Mouse (Mus musculus): ENCODE results near the gene Map2k4. TPM values are rescaled to one million over a fixed set of nuclear protein-coding genes. Genes with fewer than 3 reads are reported as not detected.

Map2k4 gene
- polyA plus RNA-seq, 1 experiment from 2014 or later, result 38.9 TPM

DNA sequence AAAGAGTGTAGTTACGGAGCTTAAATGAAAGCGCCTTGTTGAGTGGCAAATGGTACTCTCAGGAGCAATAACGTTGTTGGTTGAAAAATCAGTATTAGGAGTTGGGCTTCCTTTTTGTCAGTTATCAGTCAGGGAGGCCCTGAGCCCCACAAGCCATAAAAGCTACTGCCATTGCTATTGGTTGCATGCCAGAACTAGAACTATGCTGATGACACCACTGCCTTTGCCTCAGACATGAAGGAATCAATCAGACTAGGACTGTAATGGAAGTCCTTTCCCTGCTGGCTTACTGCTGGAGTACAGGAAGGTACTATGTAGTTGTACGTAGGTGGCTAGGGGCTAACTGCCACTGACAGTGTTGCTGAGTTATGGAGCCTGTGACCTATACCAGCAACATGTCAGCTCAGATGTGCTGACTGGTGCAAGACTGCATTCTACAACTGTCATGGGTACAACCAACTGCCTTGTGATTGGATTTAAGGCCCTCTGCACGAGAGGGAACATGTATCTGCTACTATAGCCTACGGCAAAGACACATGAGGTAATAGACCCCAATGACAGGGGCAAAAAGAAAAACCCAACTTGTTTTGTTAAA is 58.4 kb downstream of the Map2k4 start:
- H3K27me3 ChIP-seq (replicated peaks; ENCODE audit: control insufficient read depth, insufficient read depth, low read length), result no peaks in the 10 kb centered on the region
- peak; percentile 45; the same call in 1 of the 2 replicates for ATAC-seq
- H3K9me3 ChIP-seq (ENCODE audit: control insufficient read depth), result no peaks in the 10 kb centered on the region
- no peak for TF ChIP-seq CTCF (IDR thresholded peaks at IDR 0.05; ENCODE audit: low read depth)
- H3K9ac ChIP-seq (ENCODE audit: low read depth, low read length), result no peak overlapping the region
- H3K4me1 ChIP-seq (replicated peaks; ENCODE audit: control insufficient read depth, insufficient read depth, low read length), result peaks cover 8% of the 10 kb centered on the region; the same call in 1 of the 2 replicates
- peaks cover 7% of the 10 kb centered on the region; the same call in 1 of the 2 replicates for H3K36me3 ChIP-seq (ENCODE audit: control insufficient read depth, insufficient read depth)
- H3K27ac ChIP-seq (ENCODE audit: low read depth, low read length), result no peak overlapping the region
- no peak overlapping the region for H3K4me2 ChIP-seq (replicated peaks; ENCODE audit: low read depth)
- WGBS, result 66% methylated on average over 6 of the region's 6 CpGs
- H3K4me3 ChIP-seq (ENCODE audit: low read depth, low read length), result no peak overlapping the region

DNA sequence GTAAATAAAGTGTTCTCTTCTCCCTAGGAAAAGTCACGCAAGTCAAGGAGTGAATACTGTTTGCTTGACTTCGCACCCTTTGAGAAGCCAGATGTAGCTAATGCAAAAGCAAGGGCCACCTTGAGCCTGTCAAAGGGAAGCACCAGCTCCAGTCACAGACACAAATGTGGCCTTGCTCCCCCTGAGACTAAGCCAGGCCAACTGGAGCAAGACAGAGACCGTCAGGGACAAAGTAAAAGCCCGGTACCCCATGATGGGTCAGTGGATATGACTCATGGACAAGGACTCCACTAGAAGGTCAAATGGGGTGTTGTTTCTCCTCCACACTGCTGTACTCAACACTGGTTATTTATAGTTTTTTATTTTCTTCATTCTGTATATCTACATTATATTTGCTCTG is 59.2 kb downstream of the Map2k4 start:
- no peak overlapping the region for H3K4me3 ChIP-seq (ENCODE audit: low read depth, low read length)
- H3K27ac ChIP-seq (ENCODE audit: low read depth, low read length), result no peak overlapping the region
- H3K9me3 ChIP-seq (ENCODE audit: control insufficient read depth), result no peaks in the 10 kb centered on the region
- H3K27me3 ChIP-seq (replicated peaks; ENCODE audit: control insufficient read depth, insufficient read depth, low read length), result no peaks in the 10 kb centered on the region
- WGBS, result 90% methylated on average over 4 of the region's 4 CpGs
- H3K4me2 ChIP-seq (replicated peaks; ENCODE audit: low read depth), result no peak overlapping the region
- peaks cover 8% of the 10 kb centered on the region; the same call in 1 of the 2 replicates for H3K4me1 ChIP-seq (replicated peaks; ENCODE audit: control insufficient read depth, insufficient read depth, low read length)
- no peak for ATAC-seq
- peaks cover 5% of the 10 kb centered on the region; the same call in 1 of the 2 replicates for H3K36me3 ChIP-seq (ENCODE audit: control insufficient read depth, insufficient read depth)
- no peak overlapping the region for H3K9ac ChIP-seq (ENCODE audit: low read depth, low read length)
- TF ChIP-seq CTCF (IDR thresholded peaks at IDR 0.05; ENCODE audit: low read depth), result no peak

- Histone ChIP-seq H3K9me3 (ENCODE audit: control insufficient read depth) (no peaks in the 10 kb centered on the region), H3K4me1 (replicated peaks; ENCODE audit: control insufficient read depth, insufficient read depth, low read length) (no peaks in the 10 kb centered on the region), H3K9ac (ENCODE audit: low read depth, low read length) (no peak overlapping the region), H3K27me3 (replicated peaks; ENCODE audit: control insufficient read depth, insufficient read depth, low read length) (no peaks in the 10 kb centered on the region), H3K4me2 (replicated peaks; ENCODE audit: low read depth) (no peak overlapping the region), H3K27ac (ENCODE audit: low read depth, low read length) (no peak overlapping the region), H3K36me3 (ENCODE audit: control insufficient read depth, insufficient read depth) (peaks cover 10% of the 10 kb centered on the region; the same call in 1 of the 2 replicates), H3K4me3 (ENCODE audit: low read depth, low read length) (no peak overlapping the region)
- ATAC-seq, result no peak
- 93% methylated on average over 2 of the region's 2 CpGs for WGBS
- no peak for TF ChIP-seq CTCF (IDR thresholded peaks at IDR 0.05; ENCODE audit: low read depth)
Measured at GRCm38 (mm10) chr11:65723715-65724114, 64.4 kb downstream of the Map2k4 start.

GRCm38 (mm10) chr11:65721615-65722014 is 66.5 kb downstream of the Map2k4 start:
- no peak for TF ChIP-seq CTCF (IDR thresholded peaks at IDR 0.05; ENCODE audit: low read depth)
- Histone ChIP-seq H3K4me2 (replicated peaks; ENCODE audit: low read depth) (no peak overlapping the region), H3K9ac (ENCODE audit: low read depth, low read length) (no peak overlapping the region), H3K27me3 (replicated peaks; ENCODE audit: control insufficient read depth, insufficient read depth, low read length) (no peaks in the 10 kb centered on the region), H3K9me3 (ENCODE audit: control insufficient read depth) (no peaks in the 10 kb centered on the region), H3K4me3 (ENCODE audit: low read depth, low read length) (no peak overlapping the region), H3K4me1 (replicated peaks; ENCODE audit: control insufficient read depth, insufficient read depth, low read length) (no peaks in the 10 kb centered on the region), H3K27ac (ENCODE audit: low read depth, low read length) (no peak overlapping the region), H3K36me3 (ENCODE audit: control insufficient read depth, insufficient read depth) (peaks cover 17% of the 10 kb centered on the region)
- ATAC-seq, result no peak
- 85% methylated on average over 3 of the region's 3 CpGs for WGBS

DNA sequence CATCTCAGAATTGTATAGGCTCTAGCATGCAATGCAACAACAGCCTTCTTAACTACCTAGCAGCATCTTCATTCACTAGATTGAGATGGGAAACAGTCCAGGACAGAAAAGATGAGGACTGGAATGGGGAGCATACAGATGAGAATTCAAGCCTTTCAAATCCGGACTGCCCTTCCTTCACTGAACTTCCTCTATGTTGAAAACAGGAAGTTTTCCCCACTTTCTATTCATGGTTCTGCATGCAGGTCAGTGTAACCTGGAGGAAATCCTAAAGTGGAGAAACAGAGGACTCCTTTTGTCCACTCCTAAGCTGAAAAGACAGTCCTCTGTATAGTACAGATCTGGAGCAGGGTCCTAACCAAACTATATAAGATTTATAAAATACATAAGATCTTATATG is 68.1 kb downstream of the Map2k4 start:
- Histone ChIP-seq H3K27me3 (replicated peaks; ENCODE audit: control insufficient read depth, insufficient read depth, low read length) (no peaks in the 10 kb centered on the region), H3K4me1 (replicated peaks; ENCODE audit: control insufficient read depth, insufficient read depth, low read length) (no peaks in the 10 kb centered on the region), H3K36me3 (ENCODE audit: control insufficient read depth, insufficient read depth) (peaks cover 13% of the 10 kb centered on the region; the same call in 1 of the 2 replicates), H3K9ac (ENCODE audit: low read depth, low read length) (no peak overlapping the region), H3K4me2 (replicated peaks; ENCODE audit: low read depth) (no peak overlapping the region), H3K27ac (ENCODE audit: low read depth, low read length) (no peak overlapping the region), H3K9me3 (ENCODE audit: control insufficient read depth) (no peaks in the 10 kb centered on the region), H3K4me3 (ENCODE audit: low read depth, low read length) (no peak overlapping the region)
- ATAC-seq, result no peak
- no peak for TF ChIP-seq CTCF (IDR thresholded peaks at IDR 0.05; ENCODE audit: low read depth)
- WGBS, result 78% methylated on average over 1 of the region's 1 CpGs

GRCm38 (mm10) chr11:65713830-65714229 is 74.3 kb downstream of the Map2k4 start:
- Histone ChIP-seq H3K9ac (ENCODE audit: low read depth, low read length) (no peak overlapping the region), H3K4me3 (ENCODE audit: low read depth, low read length) (no peak overlapping the region), H3K27me3 (replicated peaks; ENCODE audit: control insufficient read depth, insufficient read depth, low read length) (no peaks in the 10 kb centered on the region), H3K9me3 (ENCODE audit: control insufficient read depth) (no peaks in the 10 kb centered on the region), H3K4me1 (replicated peaks; ENCODE audit: control insufficient read depth, insufficient read depth, low read length) (no peaks in the 10 kb centered on the region), H3K27ac (ENCODE audit: low read depth, low read length) (no peak overlapping the region), H3K4me2 (replicated peaks; ENCODE audit: low read depth) (no peak overlapping the region), H3K36me3 (ENCODE audit: control insufficient read depth, insufficient read depth) (peaks cover 19% of the 10 kb centered on the region)
- 75% methylated on average over 4 of the region's 4 CpGs for WGBS
- TF ChIP-seq CTCF (IDR thresholded peaks at IDR 0.05; ENCODE audit: low read depth), result no peak
- no peak for ATAC-seq

Measured in intestine, postnatal 0 days (tissue).